Mouse (Mus musculus) limb, embryonic 15.5 days (tissue): ENCODE measurements around the gene Pml. TPM values are rescaled to one million over a fixed set of nuclear protein-coding genes. Genes with fewer than 3 reads are reported as not detected.

Experiments
- ATAC-seq: fragments of 200-750 bp; cut with Nextera tagmentation; 2 replicates; pipeline ENCODE4 v1.8.0; 2017; ENCODE audit warnings: low read depth, moderate TSS enrichment; ENCODE audit not compliant: insufficient number of reproducible peaks, low FRiP score, low TSS enrichment
- H3K27ac ChIP-seq: fragments of 300-500 bp; sonication (generic); 2 replicates; pipeline ENCODE4 v1.5.1; 2015; ENCODE audit warnings: moderate library complexity, mild to moderate bottlenecking, inconsistent platforms
- H3K27me3 ChIP-seq: fragments of 300-500 bp; sonication (generic); 2 replicates; pipeline ENCODE4 v1.6.1; 2015; ENCODE audit warnings: inconsistent platforms
- H3K36me3 ChIP-seq: fragments of 300-500 bp; sonication (generic); 2 replicates; pipeline ENCODE4 v1.6.1; 2015; ENCODE audit warnings: inconsistent platforms
- H3K4me1 ChIP-seq: fragments of 300-500 bp; sonication (generic); 2 replicates; pipeline ENCODE4 v1.6.1; 2015; ENCODE audit warnings: inconsistent platforms
- H3K4me2 ChIP-seq: fragments of 300-500 bp; sonication (generic); 2 replicates; pipeline ENCODE4 v1.6.1; 2015; ENCODE audit warnings: mild to moderate bottlenecking, inconsistent platforms
- H3K4me3 ChIP-seq: fragments of 300-500 bp; sonication (generic); 2 replicates; pipeline ENCODE4 v1.5.1; 2015; ENCODE audit warnings: mild to moderate bottlenecking, inconsistent platforms
- H3K9ac ChIP-seq: fragments of 300-500 bp; sonication (generic); 2 replicates; pipeline ENCODE4 v1.6.1; 2015; ENCODE audit warnings: inconsistent platforms
- H3K9me3 ChIP-seq: fragments of 300-500 bp; sonication (generic); 2 replicates; pipeline ENCODE4 v1.6.1; 2016; ENCODE audit warnings: inconsistent platforms
- WGBS: fragments of 180-500 bp; shearing (Covaris S2); methylation state at CpG from one replicate; pipeline ENCODE4 v1.1.7; 2015; 5-methylcytosine and 5-hydroxymethylcytosine counted together
- polyA plus RNA-seq: library from polyadenylated mRNA; unstranded; fragments of >200 nt; fragmentation: Nextera tagmentation; extraction: Ambion mirVana; gene quantifications from 2 replicates; pipeline ENCODE4 v1.2.1, GENCODE M21; 2015

The Pml gene
- polyA plus RNA-seq, 1 experiment from 2014 or later = 15.7 TPM

DNA sequence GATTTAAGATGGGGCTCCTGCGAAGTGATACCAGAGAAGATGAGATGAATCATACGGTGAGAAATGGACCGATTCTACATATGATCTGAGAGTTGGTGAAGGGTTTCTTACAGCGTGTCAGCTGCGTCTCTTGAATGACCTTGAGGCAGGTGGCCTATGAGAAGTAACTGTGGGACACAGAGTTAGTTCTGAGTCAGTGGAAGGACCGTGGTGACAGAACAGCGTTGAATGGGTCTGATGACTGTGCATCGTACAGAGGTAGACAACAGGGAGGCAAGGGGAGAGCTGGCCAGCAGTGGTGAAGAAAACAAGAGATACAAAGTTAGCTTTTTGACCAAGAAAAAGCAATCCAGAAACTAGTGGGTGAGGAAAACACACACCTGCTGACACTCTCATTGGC is 736 bp upstream of the Pml start:
- ATAC-seq = no peak
- Histone ChIP-seq H3K9me3 (no peaks in the 10 kb centered on the region), H3K27me3 (no peaks in the 10 kb centered on the region), H3K9ac (0 out of 2 replicates have a peak overlapping the region, but pooled peaks have one; percentile 47), H3K27ac (peak overlapping the region; percentile 95), H3K4me1 (peaks cover 37% of the 10 kb centered on the region), H3K4me3 (peak overlapping the region; percentile 55), H3K4me2 (peak overlapping the region; percentile 69), H3K36me3 (0 out of 2 replicates have a peak, but pooled peaks cover 3% of the 10 kb centered on the region)
- 78% methylated on average over 8 of the region's 8 CpGs for WGBS

DNA sequence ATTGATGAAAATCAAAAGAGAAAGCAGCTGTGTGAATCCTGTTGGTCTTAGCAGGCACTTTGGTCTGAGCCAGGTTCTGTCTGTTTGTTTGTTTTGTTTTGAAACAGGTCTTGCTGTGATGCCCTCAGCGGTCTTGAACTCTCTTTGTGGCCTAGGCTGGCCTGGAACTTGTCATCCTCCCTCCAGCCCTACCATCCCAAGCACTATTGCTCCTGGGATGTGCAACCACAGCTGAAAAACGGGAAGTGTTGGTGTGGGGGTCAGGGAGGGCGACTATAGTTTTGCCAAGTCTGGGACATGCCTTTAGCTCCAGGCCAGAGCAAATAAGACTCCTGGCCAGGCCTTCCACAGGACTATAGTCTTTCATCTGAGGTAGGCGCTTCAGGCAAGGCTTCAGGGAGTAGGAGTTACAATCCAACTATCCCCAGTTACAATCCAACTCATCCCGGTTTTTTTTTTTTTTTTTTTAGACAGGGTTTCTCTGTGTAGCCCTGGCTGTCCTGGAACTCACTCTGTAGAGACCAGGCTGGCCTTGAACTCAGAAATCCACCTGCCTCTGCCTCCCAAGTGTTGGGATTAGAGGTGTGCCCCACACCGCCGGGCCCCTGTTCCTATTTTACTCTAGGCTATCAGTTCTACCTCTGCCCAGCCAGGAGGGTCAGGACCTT is 706 bp downstream of the Pml start:
- H3K4me1 ChIP-seq = peaks cover 31% of the 10 kb centered on the region
- H3K9ac ChIP-seq = no peak overlapping the region
- H3K9me3 ChIP-seq = no peaks in the 10 kb centered on the region
- H3K4me2 ChIP-seq = peak overlapping the region; percentile 69
- peak overlapping the region; percentile 95 for H3K27ac ChIP-seq
- peak overlapping the region; percentile 55 for H3K4me3 ChIP-seq
- H3K27me3 ChIP-seq = no peaks in the 10 kb centered on the region
- ATAC-seq = no peak
- WGBS = 23% methylated on average over 7 of the region's 7 CpGs
- 0 out of 2 replicates have a peak, but pooled peaks cover 6% of the 10 kb centered on the region for H3K36me3 ChIP-seq

GRCm38 (mm10) chr9:58247064-58247759 is 2.4 kb downstream of the Pml start:
- peak overlapping the region; percentile 24 for H3K4me3 ChIP-seq
- peak overlapping the region; percentile 46 for H3K4me2 ChIP-seq
- peaks cover 37% of the 10 kb centered on the region for H3K4me1 ChIP-seq
- peak overlapping the region; percentile 15; the same call in 1 of the 2 replicates for H3K9ac ChIP-seq
- no peaks in the 10 kb centered on the region for H3K9me3 ChIP-seq
- H3K27ac ChIP-seq = 0 out of 2 replicates have a peak overlapping the region, but pooled peaks have one; percentile 39
- H3K27me3 ChIP-seq = no peaks in the 10 kb centered on the region
- peaks cover 10% of the 10 kb centered on the region; the same call in 1 of the 2 replicates for H3K36me3 ChIP-seq
- ATAC-seq = peak; percentile 76; the same call in 1 of the 2 replicates
- WGBS = 5% methylated on average over 25 of the region's 25 CpGs

DNA sequence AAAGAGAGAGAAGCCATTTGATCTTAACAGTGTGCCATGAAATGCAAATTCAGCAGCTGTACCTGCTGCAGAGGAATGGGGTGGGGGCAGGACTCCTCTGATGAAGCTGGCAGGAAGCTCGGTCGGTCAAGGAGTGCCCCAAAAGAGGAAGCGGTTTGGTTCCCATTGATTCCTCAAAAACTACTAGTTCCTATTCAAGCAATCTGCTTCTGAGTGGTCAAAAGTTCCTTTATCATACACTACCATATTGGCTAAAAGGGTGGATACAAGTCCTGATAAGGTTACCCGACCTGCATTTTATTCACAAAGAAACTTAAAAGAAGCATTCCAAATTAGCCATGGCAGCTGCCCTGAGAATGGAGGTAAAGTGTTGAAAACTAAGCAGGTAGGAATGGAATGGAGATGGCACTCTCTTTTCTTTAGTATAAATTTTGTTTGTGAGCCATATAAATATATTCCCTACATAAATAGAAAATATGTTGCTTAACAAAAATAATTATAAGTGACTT is 3.4 kb downstream of the Pml start:
- Histone ChIP-seq H3K27me3 (no peaks in the 10 kb centered on the region), H3K9me3 (no peaks in the 10 kb centered on the region), H3K4me1 (peaks cover 48% of the 10 kb centered on the region), H3K4me3 (no peak overlapping the region), H3K36me3 (peaks cover 10% of the 10 kb centered on the region; the same call in 1 of the 2 replicates), H3K27ac (no peak overlapping the region), H3K9ac (no peak overlapping the region), H3K4me2 (no peak overlapping the region)
- no peak for ATAC-seq
- 61% methylated on average over 4 of the region's 4 CpGs for WGBS

GRCm38 (mm10) chr9:58243696-58244095 is 5.9 kb downstream of the Pml start:
- Histone ChIP-seq H3K9ac (no peak overlapping the region), H3K9me3 (no peaks in the 10 kb centered on the region), H3K27me3 (no peaks in the 10 kb centered on the region), H3K4me2 (no peak overlapping the region), H3K27ac (no peak overlapping the region), H3K4me3 (no peak overlapping the region), H3K36me3 (peaks cover 10% of the 10 kb centered on the region; the same call in 1 of the 2 replicates), H3K4me1 (peaks cover 37% of the 10 kb centered on the region)
- WGBS = 81% methylated on average over 6 of the region's 6 CpGs
- no peak for ATAC-seq

- Histone ChIP-seq H3K27me3 (no peaks in the 10 kb centered on the region), H3K9ac (no peak overlapping the region), H3K4me1 (peaks cover 32% of the 10 kb centered on the region), H3K36me3 (peaks cover 10% of the 10 kb centered on the region; the same call in 1 of the 2 replicates), H3K4me2 (no peak overlapping the region), H3K4me3 (no peak overlapping the region), H3K27ac (no peak overlapping the region), H3K9me3 (no peaks in the 10 kb centered on the region)
- WGBS = 57% methylated on average over 5 of the region's 5 CpGs
- no peak for ATAC-seq
Observed at GRCm38 (mm10) chr9:58242696-58243095, 6.9 kb downstream of the Pml start.

- Histone ChIP-seq H3K27ac (no peak overlapping the region), H3K9ac (no peak overlapping the region)
- ATAC-seq = no peak
Observed at GRCm38 (mm10) chr9:58241780-58242485, 7.7 kb downstream of the Pml start.

DNA sequence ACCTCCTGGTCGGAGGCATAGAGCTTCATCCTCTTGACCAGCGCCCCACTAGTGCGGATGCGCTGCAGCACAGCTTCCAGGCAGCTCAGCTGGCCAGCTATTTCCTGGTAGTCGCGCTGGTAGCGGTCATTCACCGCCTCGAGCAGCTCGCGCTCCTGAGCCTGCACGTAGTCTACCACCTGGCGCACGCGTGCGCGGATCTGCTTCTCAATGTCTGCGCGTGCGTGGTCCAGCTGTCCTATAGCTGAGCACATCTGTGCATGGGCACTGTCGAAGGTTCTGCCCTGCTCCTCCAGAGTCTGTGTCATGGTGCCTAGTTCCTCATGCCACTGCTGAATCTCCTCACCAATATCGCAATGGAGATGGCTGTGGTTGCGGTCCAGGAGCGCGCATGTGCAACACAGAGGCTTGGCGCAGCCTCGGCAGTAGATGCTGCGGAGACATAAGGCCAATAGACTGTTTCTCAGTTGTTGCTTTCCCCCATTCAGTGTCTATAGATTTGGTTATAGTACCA is 15.0 kb downstream of the Pml start:
- Histone ChIP-seq H3K27ac (no peak overlapping the region), H3K9me3 (no peaks in the 10 kb centered on the region), H3K4me2 (no peak overlapping the region), H3K4me3 (no peak overlapping the region), H3K9ac (no peak overlapping the region), H3K27me3 (no peaks in the 10 kb centered on the region), H3K4me1 (peaks cover 15% of the 10 kb centered on the region), H3K36me3 (peaks cover 49% of the 10 kb centered on the region)
- 98% methylated on average over 28 of the region's 28 CpGs for WGBS
- ATAC-seq = no peak

More at GRCm38 (mm10) chr9:58241780-58242485, 7.7 kb downstream of the Pml start:
- WGBS = 34% methylated on average over 9 of the region's 9 CpGs
- no peak overlapping the region for H3K4me2 ChIP-seq
- peaks cover 24% of the 10 kb centered on the region for H3K4me1 ChIP-seq
- H3K4me3 ChIP-seq = no peak overlapping the region
- no peaks in the 10 kb centered on the region for H3K9me3 ChIP-seq
- H3K27me3 ChIP-seq = no peaks in the 10 kb centered on the region
- H3K36me3 ChIP-seq = peaks cover 10% of the 10 kb centered on the region; the same call in 1 of the 2 replicates

DNA sequence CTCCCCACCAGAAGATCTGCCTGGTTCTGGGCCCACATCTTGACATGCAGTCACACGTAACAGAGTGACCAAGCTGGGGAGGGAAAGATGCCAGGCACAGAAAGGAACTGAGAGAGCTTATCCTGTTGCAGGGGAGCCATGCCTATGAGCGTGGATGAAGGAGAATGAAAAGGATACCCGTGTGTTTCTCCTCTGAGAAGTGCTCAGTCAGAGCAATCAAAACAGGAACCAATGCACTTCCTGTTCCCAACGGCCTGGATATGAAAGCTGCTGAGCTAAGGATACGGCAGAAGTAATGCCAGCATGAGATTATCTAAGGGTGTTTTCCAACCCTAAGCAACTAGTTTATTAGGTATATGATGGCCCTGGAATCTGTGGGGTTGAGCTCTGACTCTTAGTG is 17.2 kb downstream of the Pml start:
- Histone ChIP-seq H3K36me3 (peaks cover 70% of the 10 kb centered on the region), H3K4me2 (no peak overlapping the region), H3K27me3 (no peaks in the 10 kb centered on the region), H3K27ac (peak overlapping the region; percentile 35), H3K9me3 (no peaks in the 10 kb centered on the region), H3K9ac (no peak overlapping the region), H3K4me1 (peaks cover 15% of the 10 kb centered on the region), H3K4me3 (no peak overlapping the region)
- WGBS = 49% methylated on average over 5 of the region's 5 CpGs
- ATAC-seq = no peak

GRCm38 (mm10) chr9:58231746-58232145 is 17.8 kb downstream of the Pml start:
- no peak for ATAC-seq
- WGBS = 45% methylated on average over 6 of the region's 6 CpGs
- H3K9me3 ChIP-seq = no peaks in the 10 kb centered on the region
- peak overlapping the region; percentile 35 for H3K27ac ChIP-seq
- no peak overlapping the region for H3K4me2 ChIP-seq
- no peak overlapping the region for H3K4me3 ChIP-seq
- no peaks in the 10 kb centered on the region for H3K27me3 ChIP-seq
- peaks cover 74% of the 10 kb centered on the region for H3K36me3 ChIP-seq
- no peak overlapping the region for H3K9ac ChIP-seq
- peaks cover 15% of the 10 kb centered on the region for H3K4me1 ChIP-seq

- peaks cover 75% of the 10 kb centered on the region for H3K36me3 ChIP-seq
- WGBS = 91% methylated on average over 9 of the region's 9 CpGs
Observed at GRCm38 (mm10) chr9:58228777-58229466, 20.7 kb downstream of the Pml start.

More at GRCm38 (mm10) chr9:58228777-58229466, 20.7 kb downstream of the Pml start:
- no peaks in the 10 kb centered on the region for H3K27me3 ChIP-seq
- no peaks in the 10 kb centered on the region for H3K9me3 ChIP-seq
- peaks cover 15% of the 10 kb centered on the region for H3K4me1 ChIP-seq
- H3K4me2 ChIP-seq = no peak overlapping the region
- no peak for ATAC-seq
- no peak overlapping the region for H3K27ac ChIP-seq
- H3K9ac ChIP-seq = no peak overlapping the region
- no peak overlapping the region for H3K4me3 ChIP-seq
